Mouse (Mus musculus) lung, postnatal 0 days (tissue): Measurements from ENCODE around the gene Ypel2.

ENCODE experiments used
- CTCF ChIP-seq: IDR thresholded peaks from 2 replicates; pipeline ENCODE4 v1.5.1; 2016; ENCODE audit warnings: antibody characterized with exemption, mild to moderate bottlenecking
- EP300 ChIP-seq: IDR thresholded peaks from 2 replicates; pipeline ENCODE4 v1.6.1; 2016; ENCODE audit warnings: antibody characterized with exemption, mild to moderate bottlenecking, control low read depth

GRCm38 (mm10) chr11:86934895-86935294 lies 58.6 kb downstream of the Ypel2 start:
- TF ChIP-seq CTCF: no peak
- no peak for TF ChIP-seq EP300
